Mouse (Mus musculus) intestine, embryonic 14.5 days (tissue): ENCODE results near the gene Arl14ep. TPM values are rescaled to one million over a fixed set of nuclear protein-coding genes. Genes with fewer than 3 reads are reported as not detected.
"Not testable (repeated sequence)": the region's sequence is repeated elsewhere in the genome, so short reads cannot be mapped to it uniquely, and the experiment has no call there.

Source experiments
- ATAC-seq: fragments of 200-750 bp; cut with Nextera tagmentation; replicated peaks from 2 replicates; pipeline ENCODE4 v1.8.0; 2017; ENCODE audit warnings: low read depth, moderate number of reproducible peaks, moderate TSS enrichment, moderate library complexity; ENCODE audit not compliant: low FRiP score, low TSS enrichment
- DNase-seq: peaks from one replicate; pipeline ENCODE4 v3.0.0-alpha.2; 2018; ENCODE audit warnings: low spot score
- H3K27ac ChIP-seq: fragments of 300-500 bp; sonication (generic); 2 replicates; pipeline ENCODE4 v1.5.1; 2014; ENCODE audit warnings: low read depth, mild to moderate bottlenecking, control low read depth
- H3K27me3 ChIP-seq: fragments of 300-500 bp; sonication (generic); replicated peaks from 2 replicates; pipeline ENCODE4 v1.6.1; 2014; ENCODE audit warnings: low read length, control low read depth; ENCODE audit not compliant: control insufficient read depth, insufficient read depth
- H3K36me3 ChIP-seq: fragments of 300-500 bp; sonication (generic); 2 replicates; pipeline ENCODE4 v1.6.1; 2014; ENCODE audit warnings: low read length, control low read depth; ENCODE audit not compliant: control insufficient read depth, insufficient read depth
- H3K4me1 ChIP-seq: fragments of 300-500 bp; sonication (generic); replicated peaks from 2 replicates; pipeline ENCODE4 v1.6.1; 2014; ENCODE audit warnings: low read length, control low read depth, mixed read lengths; ENCODE audit not compliant: control insufficient read depth, insufficient read depth
- H3K4me2 ChIP-seq: fragments of 300-500 bp; sonication (generic); 2 replicates; pipeline ENCODE4 v1.6.1; 2014; ENCODE audit warnings: low read length
- H3K4me3 ChIP-seq: fragments of 300-500 bp; sonication (generic); 2 replicates; pipeline ENCODE4 v1.5.1; 2014; ENCODE audit warnings: low read depth, low read length, control low read depth, mixed read lengths
- H3K9ac ChIP-seq: fragments of 300-500 bp; sonication (generic); 2 replicates; pipeline ENCODE4 v1.6.1; 2014; ENCODE audit warnings: mild to moderate bottlenecking, low read length
- H3K9me3 ChIP-seq: fragments of 300-500 bp; sonication (generic); 2 replicates; pipeline ENCODE4 v1.6.1; 2016; ENCODE audit warnings: low read length, control low read depth; ENCODE audit not compliant: control insufficient read depth
- WGBS: fragments of 180-500 bp; shearing (Covaris S2); extraction: QIAGEN DNeasy Blood & Tissue Kit; methylation state at CpG from one replicate; pipeline ENCODE4 v1.1.7; 2014; 5-methylcytosine and 5-hydroxymethylcytosine counted together
- polyA plus RNA-seq: library from polyadenylated mRNA; unstranded; fragments of >200 nt; fragmentation: Nextera tagmentation; extraction: Ambion mirVana; gene quantifications from 2 replicates; pipeline ENCODE4 v1.2.1, GENCODE M21; 2014

Arl14ep gene
- 40.7 and 46.0 TPM in 2 replicates for polyA plus RNA-seq

DNA sequence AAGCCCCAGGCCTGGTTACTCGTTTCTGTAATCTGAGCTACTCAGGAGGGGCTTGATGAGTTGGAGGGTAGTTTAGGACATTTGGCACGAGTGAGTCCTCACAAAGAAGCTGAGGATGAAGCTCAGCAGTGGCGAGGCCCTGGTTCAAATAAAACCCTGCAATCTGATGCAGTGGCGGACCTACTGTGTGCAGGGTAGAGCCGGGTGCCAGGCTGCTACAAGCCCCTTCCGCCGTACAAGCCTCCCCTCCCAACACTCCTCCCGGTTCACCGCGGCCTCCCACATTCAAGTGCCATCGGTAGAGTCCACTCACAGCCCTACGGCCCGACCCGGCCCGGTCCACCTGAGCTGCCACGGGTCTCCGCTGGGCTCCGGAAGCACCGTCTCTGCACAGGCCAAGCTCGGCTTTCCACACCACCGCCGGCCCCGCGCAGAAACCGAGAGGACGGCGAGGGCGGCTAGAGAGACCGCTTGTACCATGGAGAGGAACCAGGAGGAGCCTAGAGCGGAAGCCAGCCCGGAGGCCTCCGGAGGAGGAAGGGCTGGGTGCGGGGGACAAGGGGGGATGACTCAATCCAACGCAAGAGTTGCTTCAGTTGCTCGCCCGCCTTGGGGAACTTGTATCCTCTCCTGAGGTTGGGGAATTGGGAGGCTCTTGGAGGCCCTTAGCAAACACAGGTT lies at the start of gene Arl14ep:
Gene Arl14ep (minus strand): TSS at position 466 of the 681 bp plus-strand sequence.
- Histone ChIP-seq H3K4me3 (peak within 1 kb of the TSS; percentile 89), H3K27ac (peak within 1 kb of the TSS; percentile 45; the same call in 1 of the 2 replicates), H3K4me1 (no peaks in the 10 kb centered on the region), H3K27me3 (no peaks in the 10 kb centered on the region), H3K9me3 (no peaks in the 10 kb centered on the region), H3K9ac (peak within 1 kb of the TSS; percentile 96), H3K4me2 (peak within 1 kb of the TSS; percentile 59), H3K36me3 (peaks cover 1% of the 10 kb centered on the region; the same call in 1 of the 2 replicates)
- DNase-seq (peak; percentile 91), ATAC-seq (peak; percentile 98)
- under 1% methylated on average over 36 of the region's 36 CpGs for WGBS

DNA sequence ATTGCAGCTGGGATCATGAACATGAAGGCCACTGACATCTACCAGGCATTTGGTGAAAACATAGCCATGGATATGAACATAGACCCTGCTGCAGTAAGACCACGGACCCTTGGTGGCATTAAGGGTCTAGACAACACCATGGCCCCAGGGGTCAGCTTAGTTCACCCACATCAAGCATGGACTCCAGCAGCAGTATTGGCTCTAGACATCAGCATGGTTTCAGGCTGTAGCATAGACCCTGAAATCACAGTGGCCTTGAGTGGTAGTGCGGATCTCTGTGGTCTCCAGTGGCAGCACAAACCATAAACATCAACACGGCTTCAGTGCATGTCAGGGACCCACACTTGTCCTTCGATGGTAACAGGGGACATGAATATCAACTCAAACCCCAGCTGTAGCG lies 48.5 kb upstream of the Arl14ep start:
- no peaks in the 10 kb centered on the region for H3K9me3 ChIP-seq
- no peak for ATAC-seq
- WGBS = 91% methylated on average over 5 of the region's 5 CpGs

DNA sequence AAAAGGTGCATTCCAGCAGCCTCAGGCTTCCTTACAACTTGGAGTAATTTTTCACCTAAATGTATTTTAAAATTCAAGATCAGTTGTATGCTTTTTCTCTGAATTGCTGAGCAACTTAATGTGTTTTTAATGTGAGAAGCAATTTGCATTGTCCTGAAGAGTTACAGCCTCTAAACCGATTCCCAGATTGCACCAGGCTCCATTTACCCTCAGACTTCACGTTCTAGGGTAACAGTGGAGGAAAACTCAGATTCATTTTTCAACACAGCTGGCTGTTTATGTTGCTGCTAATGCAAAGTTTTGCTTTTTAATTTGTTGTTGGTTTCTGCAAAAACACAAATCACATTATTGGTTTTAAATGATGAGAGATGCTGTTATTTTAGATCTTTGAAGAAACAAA lies 45.1 kb upstream of the Arl14ep start:
- no peaks in the 10 kb centered on the region for H3K27me3 ChIP-seq
- H3K9ac ChIP-seq = no peak overlapping the region
- no peak for DNase-seq
- H3K4me1 ChIP-seq = no peaks in the 10 kb centered on the region
- 63% methylated on average over 2 of the region's 2 CpGs for WGBS
- H3K4me2 ChIP-seq = no peak overlapping the region
- no peak overlapping the region for H3K4me3 ChIP-seq
- H3K36me3 ChIP-seq = no peaks in the 10 kb centered on the region
- no peak for ATAC-seq
- H3K27ac ChIP-seq = no peak overlapping the region
- no peaks in the 10 kb centered on the region for H3K9me3 ChIP-seq

More for the DNA sequence above, 48.5 kb upstream of the Arl14ep start:
- no peak for DNase-seq
- no peak overlapping the region for H3K27ac ChIP-seq
- H3K4me1 ChIP-seq = no peaks in the 10 kb centered on the region
- no peak overlapping the region for H3K9ac ChIP-seq
- H3K27me3 ChIP-seq = no peaks in the 10 kb centered on the region
- H3K36me3 ChIP-seq = no peaks in the 10 kb centered on the region
- no peak overlapping the region for H3K4me2 ChIP-seq
- H3K4me3 ChIP-seq = no peak overlapping the region

DNA sequence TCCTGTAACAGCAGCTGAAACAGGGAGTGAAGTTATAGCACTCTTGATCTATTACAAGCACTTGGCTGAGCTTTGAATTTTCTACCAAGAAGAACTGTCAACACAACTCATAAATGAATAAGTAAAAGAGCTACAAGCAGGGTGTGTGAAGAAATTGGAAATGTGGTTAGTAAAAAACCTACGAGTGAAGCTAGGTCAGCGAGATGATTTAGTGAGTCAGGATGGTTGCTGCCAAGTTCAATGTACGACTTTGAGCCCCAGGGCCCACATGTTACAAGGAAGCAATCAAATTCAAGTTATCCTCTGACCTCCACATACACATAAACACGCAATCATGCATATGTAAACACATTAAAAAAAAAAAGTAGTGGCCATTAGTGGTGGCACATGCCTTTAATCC lies 38.9 kb upstream of the Arl14ep start:
- ATAC-seq = no peak
- no peak overlapping the region for H3K9ac ChIP-seq
- H3K9me3 ChIP-seq = no peaks in the 10 kb centered on the region
- WGBS = 72% methylated on average over 4 of the region's 4 CpGs
- DNase-seq = no peak
- H3K4me2 ChIP-seq = no peak overlapping the region
- no peaks in the 10 kb centered on the region for H3K27me3 ChIP-seq
- no peak overlapping the region for H3K27ac ChIP-seq
- no peaks in the 10 kb centered on the region for H3K4me1 ChIP-seq
- no peaks in the 10 kb centered on the region for H3K36me3 ChIP-seq
- H3K4me3 ChIP-seq = no peak overlapping the region

DNA sequence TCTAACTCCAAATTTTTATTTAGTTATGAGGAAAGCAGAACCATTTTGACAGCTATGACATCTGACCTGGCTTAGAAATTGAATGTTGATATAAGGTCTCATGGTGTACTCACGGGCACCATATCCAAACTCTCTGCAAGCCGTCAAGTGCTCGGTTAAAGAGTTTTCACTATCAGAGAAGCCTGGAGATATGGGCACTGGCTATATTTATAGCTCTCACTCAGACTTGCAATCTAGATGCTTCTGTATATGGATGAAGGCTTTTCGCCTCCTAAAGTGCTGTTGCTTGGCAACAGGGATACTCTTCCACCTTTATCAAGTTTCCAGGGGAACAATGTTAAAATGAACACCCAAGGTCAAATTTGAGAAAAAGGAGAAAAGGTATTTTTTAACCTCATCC lies 38.1 kb upstream of the Arl14ep start:
- H3K4me1 ChIP-seq = no peaks in the 10 kb centered on the region
- H3K36me3 ChIP-seq = no peaks in the 10 kb centered on the region
- no peaks in the 10 kb centered on the region for H3K27me3 ChIP-seq
- no peaks in the 10 kb centered on the region for H3K9me3 ChIP-seq
- WGBS = 80% methylated on average over 4 of the region's 4 CpGs
- H3K27ac ChIP-seq = no peak overlapping the region
- H3K4me2 ChIP-seq = no peak overlapping the region
- H3K4me3 ChIP-seq = no peak overlapping the region
- ATAC-seq = no peak
- no peak for DNase-seq
- H3K9ac ChIP-seq = no peak overlapping the region

DNA sequence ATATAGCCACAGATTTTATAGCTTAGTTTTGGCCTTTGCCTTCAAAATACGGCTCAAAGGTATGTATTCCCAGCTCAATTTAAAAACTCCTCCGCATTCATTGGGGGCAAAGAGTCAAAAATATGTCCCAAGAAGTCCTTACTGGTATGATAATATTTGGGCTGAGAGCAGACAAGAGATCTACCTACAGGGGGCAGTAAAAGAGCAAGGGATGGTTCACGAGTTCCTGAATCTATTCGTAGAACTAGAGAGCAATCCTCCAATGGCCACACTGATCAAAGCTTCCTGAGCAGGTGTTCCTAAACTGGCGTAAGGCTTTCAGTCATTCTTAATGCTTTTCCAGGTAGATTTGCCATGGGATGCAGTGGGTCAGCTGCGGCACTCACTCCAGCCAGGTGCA lies 35.9 kb upstream of the Arl14ep start:
- ATAC-seq (no peak), DNase-seq (no peak)
- no peaks in the 10 kb centered on the region for H3K4me1 ChIP-seq
- WGBS = 80% methylated on average over 6 of the region's 6 CpGs
- no peak overlapping the region for H3K9ac ChIP-seq
- H3K36me3 ChIP-seq = no peaks in the 10 kb centered on the region
- no peaks in the 10 kb centered on the region for H3K27me3 ChIP-seq
- H3K4me3 ChIP-seq = no peak overlapping the region
- no peak overlapping the region for H3K27ac ChIP-seq
- H3K9me3 ChIP-seq = no peaks in the 10 kb centered on the region
- no peak overlapping the region for H3K4me2 ChIP-seq

DNA sequence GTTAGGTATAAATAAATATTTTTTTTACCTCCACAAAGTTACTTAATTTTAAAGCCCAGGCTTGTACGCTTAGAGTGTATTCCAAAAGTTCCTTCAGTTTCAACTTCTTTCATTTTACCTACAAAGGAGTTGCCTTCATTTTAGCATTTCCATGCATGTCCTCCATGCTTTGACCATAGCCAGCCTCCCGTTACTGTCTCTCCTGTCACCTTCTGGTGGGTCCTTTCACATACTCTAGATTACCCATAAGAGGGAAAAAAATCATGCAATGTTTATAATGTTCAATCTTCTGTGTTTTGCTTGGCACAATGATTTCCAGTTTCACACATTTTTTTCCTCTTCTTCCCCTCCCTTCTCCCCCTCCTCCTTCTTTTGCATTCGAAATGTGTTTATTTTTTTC lies 32.2 kb upstream of the Arl14ep start:
- no peak overlapping the region for H3K4me3 ChIP-seq
- WGBS = 82% methylated on average over 3 of the region's 3 CpGs
- no peaks in the 10 kb centered on the region for H3K36me3 ChIP-seq
- no peak overlapping the region for H3K27ac ChIP-seq
- no peaks in the 10 kb centered on the region for H3K27me3 ChIP-seq
- H3K4me2 ChIP-seq = no peak overlapping the region
- ATAC-seq (no peak), DNase-seq (no peak)
- H3K4me1 ChIP-seq = no peaks in the 10 kb centered on the region
- no peak overlapping the region for H3K9ac ChIP-seq
- H3K9me3 ChIP-seq = no peaks in the 10 kb centered on the region

DNA sequence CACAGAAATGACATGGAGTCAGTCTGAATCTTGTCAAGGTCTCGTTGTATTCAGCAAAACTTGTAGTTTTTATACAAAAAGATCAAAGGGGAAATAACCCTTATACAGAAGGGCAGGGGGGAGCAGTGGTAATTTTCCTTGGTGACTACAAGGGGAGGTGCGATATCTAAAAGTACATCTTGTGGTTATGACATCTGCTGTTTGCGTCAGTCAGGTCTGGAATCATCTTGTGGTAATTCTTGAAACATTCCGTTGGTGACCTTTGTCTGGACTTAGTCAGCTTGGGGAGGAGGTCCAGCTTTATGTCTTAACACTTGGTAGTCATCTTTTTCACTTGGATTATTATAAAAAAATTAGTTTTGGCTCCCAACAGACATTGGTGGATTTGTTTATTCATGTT lies 31.7 kb upstream of the Arl14ep start:
- not testable (repeated sequence) for DNase-seq, H3K9me3 ChIP-seq, H3K36me3 ChIP-seq, H3K27me3 ChIP-seq, H3K4me3 ChIP-seq, H3K9ac ChIP-seq, ATAC-seq, H3K27ac ChIP-seq, H3K4me1 ChIP-seq, H3K4me2 ChIP-seq
- 76% methylated on average over 4 of the region's 4 CpGs for WGBS

DNA sequence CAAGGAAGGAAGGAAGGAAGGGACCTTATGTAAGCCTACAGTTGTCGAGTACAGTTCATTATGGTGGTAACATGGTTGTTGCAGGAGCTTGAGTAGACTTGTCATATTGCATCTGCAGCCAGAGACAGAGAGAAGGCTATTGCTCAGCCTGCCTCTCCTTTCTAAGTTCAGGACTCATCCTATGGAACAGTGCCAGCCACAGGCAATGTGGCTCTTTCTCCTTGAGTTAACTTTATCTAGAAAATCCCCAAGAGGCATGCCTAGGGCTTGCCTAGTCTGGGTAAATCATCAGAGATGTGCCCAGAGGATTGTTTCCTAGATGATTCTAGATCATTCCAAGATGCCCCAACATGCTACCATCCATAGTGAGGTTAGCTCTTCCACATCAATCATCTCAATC lies 17.0 kb upstream of the Arl14ep start:
- no peaks in the 10 kb centered on the region for H3K9me3 ChIP-seq
- no peaks in the 10 kb centered on the region for H3K27me3 ChIP-seq
- H3K4me3 ChIP-seq = no peak overlapping the region
- H3K9ac ChIP-seq = no peak overlapping the region
- WGBS = 80% methylated on average over 1 of the region's 1 CpGs
- no peaks in the 10 kb centered on the region for H3K4me1 ChIP-seq
- no peak overlapping the region for H3K4me2 ChIP-seq
- DNase-seq = no peak
- H3K27ac ChIP-seq = no peak overlapping the region
- no peaks in the 10 kb centered on the region for H3K36me3 ChIP-seq
- no peak for ATAC-seq
